Mouse (Mus musculus): ENCODE measurements at regions not wholly inside any gene's neighbourhood (a gene's known extent, or its start where the extent isn't known, plus 50 kb on each side); places are given as distances from the start of the nearest gene placed in this dataset.

GRCm38 (mm10) chr14:110125936-110126710 is 628.8 kb downstream of the Slitrk6 start:
- Histone ChIP-seq H3K4me3 (no peak overlapping the region), H3K4me1 (peaks cover 3% of the 10 kb centered on the region; the same call in 1 of the 2 replicates), H3K9me3 (no peaks in the 10 kb centered on the region), H3K9ac (no peak overlapping the region), H3K27me3 (no peaks in the 10 kb centered on the region), H3K4me2 (no peak overlapping the region; the same call in 1 of the 2 replicates), H3K27ac (no peak overlapping the region; the same call in 1 of the 2 replicates), H3K36me3 (no peaks in the 10 kb centered on the region)
- peak; percentile 81; the same call in 1 of the 2 replicates for ATAC-seq (ENCODE audit: borderline replicate concordance, extremely low read depth, low FRiP score, low TSS enrichment)
- WGBS = 36% methylated on average over 6 of the region's 6 CpGs

GRCm38 (mm10) chr14:110122710-110123109 is 632.2 kb downstream of the Slitrk6 start:
- no peak for ATAC-seq (ENCODE audit: borderline replicate concordance, extremely low read depth, low FRiP score, low TSS enrichment)

GRCm38 (mm10) chr14:110115578-110115977 is 639.4 kb downstream of the Slitrk6 start:
- ATAC-seq (ENCODE audit: borderline replicate concordance, extremely low read depth, low FRiP score, low TSS enrichment) = no peak
- 76% methylated on average over 4 of the region's 4 CpGs for WGBS
- H3K9me3 ChIP-seq = no peaks in the 10 kb centered on the region

More at GRCm38 (mm10) chr14:110122710-110123109, 632.2 kb downstream of the Slitrk6 start:
- Histone ChIP-seq H3K4me2 (no peak overlapping the region), H3K9ac (no peak overlapping the region), H3K4me1 (peaks cover 3% of the 10 kb centered on the region; the same call in 1 of the 2 replicates), H3K27me3 (no peaks in the 10 kb centered on the region), H3K27ac (no peak overlapping the region), H3K36me3 (no peaks in the 10 kb centered on the region), H3K4me3 (no peak overlapping the region), H3K9me3 (no peaks in the 10 kb centered on the region)
- WGBS = 94% methylated on average over 3 of the region's 3 CpGs

GRCm38 (mm10) chr14:110100852-110101251 is 654.1 kb downstream of the Slitrk6 start:
- no peak overlapping the region for H3K27ac ChIP-seq
- no peaks in the 10 kb centered on the region for H3K27me3 ChIP-seq
- 38% methylated on average over 4 of the region's 4 CpGs for WGBS
- H3K4me3 ChIP-seq = no peak overlapping the region
- H3K4me1 ChIP-seq = no peaks in the 10 kb centered on the region
- no peaks in the 10 kb centered on the region for H3K9me3 ChIP-seq
- no peaks in the 10 kb centered on the region for H3K36me3 ChIP-seq
- no peak overlapping the region for H3K9ac ChIP-seq
- peak; percentile 72; the same call in 1 of the 2 replicates for ATAC-seq (ENCODE audit: borderline replicate concordance, extremely low read depth, low FRiP score, low TSS enrichment)
- no peak overlapping the region for H3K4me2 ChIP-seq

More at GRCm38 (mm10) chr14:110115578-110115977, 639.4 kb downstream of the Slitrk6 start:
- Histone ChIP-seq H3K36me3 (no peaks in the 10 kb centered on the region), H3K4me1 (no peaks in the 10 kb centered on the region), H3K27me3 (no peaks in the 10 kb centered on the region), H3K4me2 (no peak overlapping the region), H3K4me3 (no peak overlapping the region), H3K9ac (no peak overlapping the region), H3K27ac (no peak overlapping the region)

GRCm38 (mm10) chr14:110078351-110078750 is 676.6 kb downstream of the Slitrk6 start:
- Histone ChIP-seq H3K4me3 (no peak overlapping the region), H3K9me3 (no peaks in the 10 kb centered on the region), H3K4me2 (no peak overlapping the region), H3K27ac (no peak overlapping the region), H3K9ac (no peak overlapping the region), H3K27me3 (no peaks in the 10 kb centered on the region), H3K4me1 (no peaks in the 10 kb centered on the region), H3K36me3 (no peaks in the 10 kb centered on the region)
- WGBS = 62% methylated on average over 6 of the region's 6 CpGs
- ATAC-seq (ENCODE audit: borderline replicate concordance, extremely low read depth, low FRiP score, low TSS enrichment) = no peak

GRCm38 (mm10) chr14:110047748-110048147 is 707.2 kb downstream of the Slitrk6 start:
- Histone ChIP-seq H3K36me3 (no peaks in the 10 kb centered on the region), H3K9ac (no peak overlapping the region), H3K4me2 (no peak overlapping the region), H3K4me1 (no peaks in the 10 kb centered on the region), H3K27me3 (no peaks in the 10 kb centered on the region), H3K4me3 (no peak overlapping the region), H3K9me3 (no peaks in the 10 kb centered on the region), H3K27ac (no peak overlapping the region)
- WGBS = 93% methylated on average over 3 of the region's 3 CpGs
- no peak for ATAC-seq (ENCODE audit: borderline replicate concordance, extremely low read depth, low FRiP score, low TSS enrichment)

GRCm38 (mm10) chr14:110043211-110043610 is 711.7 kb downstream of the Slitrk6 start:
- no peaks in the 10 kb centered on the region for H3K4me1 ChIP-seq
- H3K27ac ChIP-seq = no peak overlapping the region
- no peak overlapping the region for H3K9ac ChIP-seq
- no peak overlapping the region for H3K4me3 ChIP-seq
- ATAC-seq (ENCODE audit: borderline replicate concordance, extremely low read depth, low FRiP score, low TSS enrichment) = no peak
- H3K27me3 ChIP-seq = no peaks in the 10 kb centered on the region
- no peaks in the 10 kb centered on the region for H3K9me3 ChIP-seq
- H3K36me3 ChIP-seq = no peaks in the 10 kb centered on the region
- no peak overlapping the region for H3K4me2 ChIP-seq

GRCm38 (mm10) chr14:110021812-110022211 is 733.1 kb downstream of the Slitrk6 start:
- no peaks in the 10 kb centered on the region for H3K36me3 ChIP-seq
- H3K4me3 ChIP-seq = no peak overlapping the region
- H3K4me2 ChIP-seq = no peak overlapping the region
- no peak overlapping the region for H3K9ac ChIP-seq
- WGBS = 71% methylated on average over 3 of the region's 3 CpGs
- H3K27ac ChIP-seq = no peak overlapping the region
- H3K9me3 ChIP-seq = no peaks in the 10 kb centered on the region
- H3K27me3 ChIP-seq = no peaks in the 10 kb centered on the region
- no peaks in the 10 kb centered on the region for H3K4me1 ChIP-seq
- no peak for ATAC-seq (ENCODE audit: borderline replicate concordance, extremely low read depth, low FRiP score, low TSS enrichment)

GRCm38 (mm10) chr14:110015126-110015525 is 739.8 kb downstream of the Slitrk6 start:
- H3K27ac ChIP-seq = no peak overlapping the region
- H3K4me2 ChIP-seq = no peak overlapping the region
- H3K27me3 ChIP-seq = no peaks in the 10 kb centered on the region
- no peaks in the 10 kb centered on the region for H3K36me3 ChIP-seq
- H3K9me3 ChIP-seq = no peaks in the 10 kb centered on the region
- WGBS = 63% methylated on average over 2 of the region's 2 CpGs
- no peak overlapping the region for H3K4me3 ChIP-seq
- H3K4me1 ChIP-seq = no peaks in the 10 kb centered on the region
- no peak overlapping the region for H3K9ac ChIP-seq
- ATAC-seq (ENCODE audit: borderline replicate concordance, extremely low read depth, low FRiP score, low TSS enrichment) = no peak

- Histone ChIP-seq H3K4me3 (no peak overlapping the region), H3K4me2 (no peak overlapping the region), H3K27ac (no peak overlapping the region), H3K4me1 (no peaks in the 10 kb centered on the region), H3K9ac (no peak overlapping the region), H3K27me3 (no peaks in the 10 kb centered on the region), H3K9me3 (no peaks in the 10 kb centered on the region), H3K36me3 (no peaks in the 10 kb centered on the region)
- WGBS = 86% methylated on average over 1 of the region's 1 CpGs
- no peak for ATAC-seq (ENCODE audit: borderline replicate concordance, extremely low read depth, low FRiP score, low TSS enrichment)
Measured at GRCm38 (mm10) chr14:110013229-110013628, 741.7 kb downstream of the Slitrk6 start.

GRCm38 (mm10) chr14:110007159-110007558 is 747.8 kb downstream of the Slitrk6 start:
- Histone ChIP-seq H3K36me3 (no peaks in the 10 kb centered on the region), H3K27me3 (no peaks in the 10 kb centered on the region), H3K4me1 (no peaks in the 10 kb centered on the region), H3K9me3 (no peaks in the 10 kb centered on the region), H3K9ac (no peak overlapping the region), H3K4me2 (no peak overlapping the region), H3K27ac (no peak overlapping the region), H3K4me3 (no peak overlapping the region)
- no peak for ATAC-seq (ENCODE audit: borderline replicate concordance, extremely low read depth, low FRiP score, low TSS enrichment)
- WGBS = 66% methylated on average over 6 of the region's 6 CpGs

GRCm38 (mm10) chr14:109985026-109985425 is 769.9 kb downstream of the Slitrk6 start:
- no peak overlapping the region for H3K4me3 ChIP-seq
- WGBS = 69% methylated on average over 4 of the region's 4 CpGs
- H3K27ac ChIP-seq = no peak overlapping the region
- H3K27me3 ChIP-seq = no peaks in the 10 kb centered on the region
- no peaks in the 10 kb centered on the region for H3K36me3 ChIP-seq
- ATAC-seq (ENCODE audit: borderline replicate concordance, extremely low read depth, low FRiP score, low TSS enrichment) = no peak
- no peak overlapping the region for H3K4me2 ChIP-seq
- H3K4me1 ChIP-seq = no peaks in the 10 kb centered on the region
- H3K9me3 ChIP-seq = no peaks in the 10 kb centered on the region
- no peak overlapping the region for H3K9ac ChIP-seq

All from lung, embryonic 15.5 days (tissue).